Mouse (Mus musculus): ENCODE results near the gene Krt88. TPM values are rescaled to one million over a fixed set of nuclear protein-coding genes. Genes with fewer than 3 reads are reported as not detected.

The Krt88 gene
- polyA plus RNA-seq, 1 experiment from 2014 or later: not detected

GRCm38 (mm10) chr15:101497181-101497580, 49.6 kb downstream of the Krt88 start:
- no peak overlapping the region for H3K4me3 ChIP-seq (replicated peaks)
- no peaks in the 10 kb centered on the region for H3K9me3 ChIP-seq (replicated peaks)
- no peaks in the 10 kb centered on the region for H3K4me1 ChIP-seq
- no peak overlapping the region for H3K27ac ChIP-seq (replicated peaks)
- H3K36me3 ChIP-seq: no peaks in the 10 kb centered on the region
- no peak overlapping the region for H3K4me2 ChIP-seq (replicated peaks)
- no peak for ATAC-seq (ENCODE audit: insufficient number of reproducible peaks, low FRiP score, low TSS enrichment, low read depth)
- H3K27me3 ChIP-seq: no peaks in the 10 kb centered on the region
- no peak overlapping the region for H3K9ac ChIP-seq
- 59% methylated on average over 2 of the region's 2 CpGs for WGBS

Other genes starting within 250 kb of the Krt88 start
- 11.4 and 15.1 TPM in 2 replicates for gene Grasp, start 223.6 kb upstream of the Krt88 start, polyA plus RNA-seq (2015; fragmentation: Nextera tagmentation; extraction: Ambion mirVana)
- gene Nr4a1, start 193.5 kb upstream of the Krt88 start, polyA plus RNA-seq (2015; fragmentation: Nextera tagmentation; extraction: Ambion mirVana): 16.0 and 16.4 TPM in 2 replicates
- 69.9 and 71.9 TPM in 2 replicates for gene Atg101, start 163.5 kb upstream of the Krt88 start, polyA plus RNA-seq (2015; fragmentation: Nextera tagmentation; extraction: Ambion mirVana)
- 1.3 and 1.5 TPM in 2 replicates for gene 6030408B16Rik, start 154.5 kb upstream of the Krt88 start, polyA plus RNA-seq (2015; fragmentation: Nextera tagmentation; extraction: Ambion mirVana)
- 26.9 and 33.5 TPM in 2 replicates for gene Krt80, start 77.6 kb upstream of the Krt88 start, polyA plus RNA-seq (2015; fragmentation: Nextera tagmentation; extraction: Ambion mirVana)
- gene Krt7, start 36.7 kb upstream of the Krt88 start, polyA plus RNA-seq (2015; fragmentation: Nextera tagmentation; extraction: Ambion mirVana): 86.5 and 93.4 TPM in 2 replicates
- gene Krt87, start 8.9 kb upstream of the Krt88 start, polyA plus RNA-seq (2015; fragmentation: Nextera tagmentation; extraction: Ambion mirVana): 5.5 and 11.0 TPM in 2 replicates
- 4.2 and 10.2 TPM in 2 replicates for gene Krt81, start 16.0 kb downstream of the Krt88 start, polyA plus RNA-seq (2015; fragmentation: Nextera tagmentation; extraction: Ambion mirVana)
- 2.1 and 5.3 TPM in 2 replicates for gene Krt86, start 25.7 kb downstream of the Krt88 start, polyA plus RNA-seq (2015; fragmentation: Nextera tagmentation; extraction: Ambion mirVana)
- gene Krt83, start 43.8 kb downstream of the Krt88 start, polyA plus RNA-seq (2015; fragmentation: Nextera tagmentation; extraction: Ambion mirVana): 5.6 and 16.5 TPM in 2 replicates
- gene Gm49425, start 69.5 kb downstream of the Krt88 start, polyA plus RNA-seq (2015; fragmentation: Nextera tagmentation; extraction: Ambion mirVana): 8.5 and 16.4 TPM in 2 replicates
- 0.07 and 0.28 TPM in 2 replicates for gene Krt84, start 85.1 kb downstream of the Krt88 start, polyA plus RNA-seq (2015; fragmentation: Nextera tagmentation; extraction: Ambion mirVana)
- gene Krt82, start 102.9 kb downstream of the Krt88 start, polyA plus RNA-seq (2015; fragmentation: Nextera tagmentation; extraction: Ambion mirVana): 2.1 and 2.8 TPM in 2 replicates
- 2.4 and 2.6 TPM in 2 replicates for gene Krt90, start 115.2 kb downstream of the Krt88 start, polyA plus RNA-seq (2015; fragmentation: Nextera tagmentation; extraction: Ambion mirVana)
- gene Krt75, start 126.2 kb downstream of the Krt88 start, polyA plus RNA-seq (2015; fragmentation: Nextera tagmentation; extraction: Ambion mirVana): 8.8 and 13.7 TPM in 2 replicates
- gene Gm5414, start 180.4 kb downstream of the Krt88 start, polyA plus RNA-seq (2015; fragmentation: Nextera tagmentation; extraction: Ambion mirVana): not detected in 2 replicates
- not detected in 2 replicates for gene Gm5478, start 199.6 kb downstream of the Krt88 start, polyA plus RNA-seq (2015; fragmentation: Nextera tagmentation; extraction: Ambion mirVana)
- 8.2 and 9.1 TPM in 2 replicates for gene Krt6b, start 232.5 kb downstream of the Krt88 start, polyA plus RNA-seq (2015; fragmentation: Nextera tagmentation; extraction: Ambion mirVana)
- 310 and 324 TPM in 2 replicates for gene Krt6a, start 246.6 kb downstream of the Krt88 start, polyA plus RNA-seq (2015; fragmentation: Nextera tagmentation; extraction: Ambion mirVana)

Data from embryonic facial prominence, embryonic 15.5 days (tissue).